Mouse (Mus musculus) spleen, postnatal 4 days (tissue): ENCODE data around the gene Ugt1a8.
A peak's percentile ranks its signal among the peaks of the same experiment; 100 is the strongest.

Source experiments
- DNase-seq, 2 experiments: peaks; one replicate each; pipeline ENCODE4 v3.0.0; 2022; ENCODE audit warnings: low spot score in 2 of 2

The Ugt1a8 gene

DNA sequence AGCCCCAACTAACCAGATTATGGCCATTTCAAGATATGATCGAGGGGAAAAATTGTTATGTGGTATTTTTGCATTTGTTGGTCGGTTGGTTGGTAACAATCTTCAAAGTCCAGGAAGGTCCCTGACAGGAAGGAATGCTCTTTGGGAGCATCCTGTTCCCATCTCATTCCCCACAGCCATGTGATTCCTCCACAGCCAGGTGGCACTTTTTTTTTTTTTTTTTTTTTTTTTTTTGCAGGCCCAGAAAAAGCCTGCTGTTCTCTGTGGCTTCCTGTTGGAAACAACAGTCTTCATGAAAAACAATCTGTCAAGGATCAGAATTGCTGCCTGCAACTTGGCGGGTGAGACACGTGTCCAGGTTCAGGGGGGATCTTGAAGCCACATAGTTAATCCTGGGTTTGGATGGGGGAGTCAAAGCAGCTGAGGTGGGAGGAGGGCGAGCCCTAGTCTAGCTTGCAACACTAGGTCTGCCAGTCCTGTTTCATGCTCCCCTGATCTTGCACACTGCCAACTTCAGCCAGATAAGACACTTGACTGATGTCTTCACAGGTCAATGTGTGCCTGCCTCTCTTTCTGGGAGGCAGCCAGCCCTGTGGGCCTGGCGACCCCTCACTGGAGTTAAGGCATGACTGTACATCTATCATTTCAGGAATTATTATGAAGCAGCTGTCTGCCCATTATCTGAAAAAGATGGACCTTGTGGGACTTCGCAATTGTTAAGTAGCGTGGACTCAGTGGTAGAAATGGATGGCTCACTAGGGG, 171.4 kb downstream of the Ugt1a8 start:
- DNase-seq: no peak

GRCm38 (mm10) chr1:88259643-88260024, 172.0 kb downstream of the Ugt1a8 start:
- no peak for DNase-seq

DNA sequence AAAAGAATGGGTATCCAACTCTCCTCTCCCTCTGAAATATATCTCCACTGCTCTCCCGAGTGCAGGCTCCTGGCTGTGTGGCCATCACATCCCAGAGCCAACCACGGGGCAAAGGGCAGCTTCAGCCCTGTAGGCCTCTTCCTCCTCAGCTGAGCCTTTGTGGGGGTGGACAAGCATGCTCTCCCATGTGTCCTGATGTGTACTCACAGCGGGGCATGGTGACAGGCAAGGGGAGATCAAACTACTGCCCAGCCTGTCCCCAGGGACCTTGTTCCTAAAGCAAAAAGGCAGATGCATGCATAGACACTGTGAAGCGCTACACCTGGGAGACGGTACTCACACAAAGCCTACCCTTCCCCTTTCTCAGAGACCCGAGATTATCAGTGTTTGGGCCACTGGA, 172.5 kb downstream of the Ugt1a8 start:
- DNase-seq: peak; percentile 58 to 87

DNA sequence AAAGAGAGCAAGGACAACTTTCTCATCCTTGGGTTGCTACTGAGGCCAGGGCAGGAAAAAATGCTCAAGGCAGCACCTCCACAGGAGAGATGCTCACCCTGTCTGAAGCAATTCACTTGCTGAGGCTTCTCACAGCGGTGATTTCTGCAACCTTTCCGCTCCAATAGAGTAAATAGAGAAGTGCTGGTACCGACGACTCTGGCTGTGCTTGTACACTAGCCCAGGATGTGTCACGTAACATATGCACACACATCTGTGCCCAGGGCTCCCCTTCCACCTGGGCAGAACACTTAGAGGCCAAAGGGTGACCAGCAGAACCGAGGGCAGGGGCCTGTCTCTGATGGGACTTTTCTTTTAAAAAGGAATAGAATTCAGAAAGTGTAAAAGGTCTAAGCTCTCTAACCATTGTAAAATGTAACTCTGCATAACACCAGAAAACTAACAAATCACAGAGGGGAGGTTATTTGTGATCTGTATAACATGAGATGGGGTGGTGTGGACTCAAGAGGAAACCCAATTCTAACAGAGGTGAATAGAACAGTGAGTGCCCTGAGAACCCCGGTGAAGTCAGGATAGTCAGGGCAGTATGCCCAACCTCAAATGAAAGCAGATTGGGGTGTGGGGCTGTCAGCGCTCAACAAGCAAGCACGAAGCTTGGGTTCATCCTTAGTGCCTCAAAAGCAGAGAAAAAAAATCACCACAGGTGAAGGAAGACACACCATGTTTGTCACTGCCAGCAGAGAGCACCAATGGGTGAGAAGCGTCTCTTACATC, 173.2 kb downstream of the Ugt1a8 start:
- DNase-seq: no peak

GRCm38 (mm10) chr1:88261706-88262105, 174.1 kb downstream of the Ugt1a8 start:
- DNase-seq: no peak

DNA sequence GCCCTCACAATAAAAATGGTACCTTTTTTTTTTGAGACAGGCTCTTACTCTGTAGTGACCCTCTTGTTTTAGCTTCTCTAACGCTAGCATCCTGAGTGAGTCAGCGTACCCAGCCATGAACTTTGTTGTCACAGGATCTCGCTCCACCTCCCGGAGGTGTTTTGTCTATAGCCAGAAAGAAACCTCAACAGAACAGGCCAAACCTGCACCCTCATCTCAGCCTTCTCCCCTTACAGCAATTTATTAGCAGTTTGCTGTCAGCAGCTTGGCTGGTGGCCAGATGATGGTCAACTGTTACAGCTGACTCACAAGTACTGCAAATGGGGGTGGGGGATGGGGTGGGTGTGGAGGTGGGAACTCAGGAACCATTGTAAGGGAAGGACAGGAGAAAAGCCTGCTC, 174.6 kb downstream of the Ugt1a8 start:
- no peak for DNase-seq

DNA sequence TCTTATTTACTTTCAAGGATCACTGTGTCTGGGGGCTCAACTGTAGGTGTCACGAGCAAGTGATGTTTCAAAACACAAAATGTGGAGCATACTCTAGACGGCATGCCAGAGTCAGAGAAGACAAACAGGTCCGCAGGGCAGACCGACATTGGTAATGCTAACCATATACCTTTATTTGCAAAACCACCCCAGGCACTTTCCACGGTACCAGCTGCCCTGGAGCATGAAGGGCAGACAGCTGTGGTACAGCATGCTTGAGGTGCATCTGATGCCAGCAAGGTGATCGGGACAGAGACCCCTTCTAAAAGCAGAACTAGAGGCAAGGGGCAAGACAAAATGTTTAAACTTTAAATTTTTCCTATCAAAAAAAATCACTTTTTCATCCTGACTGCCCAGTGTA, 175.3 kb downstream of the Ugt1a8 start:
- DNase-seq: no peak

DNA sequence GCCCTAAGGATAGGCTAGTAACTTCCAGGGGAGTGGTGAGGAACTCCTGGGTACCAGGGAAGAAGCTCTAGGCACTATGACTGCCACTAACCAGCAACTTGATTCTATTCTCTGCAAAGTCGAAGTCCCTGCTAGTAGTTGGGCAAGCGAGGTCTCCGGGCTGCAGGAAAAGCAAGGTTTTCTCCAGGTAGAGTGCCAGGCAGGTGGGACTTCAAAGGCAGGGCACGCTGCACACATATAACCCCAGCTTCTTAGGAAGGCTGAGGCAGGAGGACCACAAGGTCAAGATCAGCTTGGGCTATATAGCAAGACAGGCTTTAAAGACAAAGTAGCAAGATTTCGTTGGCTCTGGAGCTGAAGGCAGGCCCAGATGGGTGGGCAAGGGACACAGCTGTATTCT, 176.2 kb downstream of the Ugt1a8 start:
- no peak for DNase-seq

- DNase-seq: no peak
These were observed 176.7 kb downstream of the Ugt1a8 start for GRCm38 (mm10) chr1:88264237-88264868.

- DNase-seq: no peak
These were observed 177.2 kb downstream of the Ugt1a8 start for GRCm38 (mm10) chr1:88264869-88265240.

DNA sequence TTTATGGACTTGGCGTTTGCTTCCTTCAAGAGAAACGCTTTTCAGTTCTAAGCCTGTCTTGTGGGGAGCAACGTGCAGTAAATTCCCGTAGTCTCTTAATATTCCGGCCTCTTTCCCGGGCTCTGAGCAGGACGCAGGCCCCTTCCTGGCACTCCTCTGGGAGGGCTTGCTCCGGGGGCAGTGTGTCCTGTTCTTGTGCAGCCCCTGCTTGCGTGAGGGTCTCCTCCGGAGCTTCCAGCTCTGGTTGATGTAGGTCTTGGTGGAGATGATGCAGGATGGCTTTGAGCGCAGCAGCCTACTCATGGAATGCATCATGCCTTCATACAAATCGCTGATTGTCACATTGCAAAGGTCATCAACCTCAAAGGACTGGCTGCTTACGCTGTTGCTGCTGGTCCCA, 178.5 kb downstream of the Ugt1a8 start:
- DNase-seq: no peak

DNA sequence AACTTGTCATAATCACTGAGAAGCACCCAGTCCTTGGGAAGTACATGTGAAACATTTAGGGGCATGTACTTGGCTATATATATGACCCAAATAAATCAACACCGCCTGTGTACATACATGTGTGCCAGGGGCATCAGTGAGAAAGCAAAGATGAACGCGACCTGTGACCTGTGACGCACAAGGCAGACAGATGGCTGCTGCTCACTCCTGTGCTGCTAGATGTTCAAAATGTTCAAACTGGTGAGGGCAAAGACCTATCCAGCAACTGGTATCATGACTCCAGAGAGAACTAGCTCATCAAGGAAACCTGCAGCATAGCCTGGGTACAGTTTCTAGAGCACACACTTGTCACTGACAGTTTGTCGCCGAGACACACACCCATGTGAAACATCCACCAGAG, 179.9 kb downstream of the Ugt1a8 start:
- DNase-seq: no peak

- DNase-seq: no peak
These were observed 180.5 kb downstream of the Ugt1a8 start for GRCm38 (mm10) chr1:88268070-88268469.
